Mouse (Mus musculus) adrenal gland, adult 8-10 months (tissue): ENCODE results near the gene Khdc3. TPM values are rescaled to one million over a fixed set of nuclear protein-coding genes. Genes with fewer than 3 reads are reported as not detected.
A peak's percentile ranks its signal among the peaks of the same experiment; 100 is the strongest.
"Not testable (repeated sequence)": the region's sequence is repeated elsewhere in the genome, so short reads cannot be mapped to it uniquely, and the experiment has no call there.

Source experiments
- DNase-seq: peaks from one replicate; pipeline ENCODE4 v3.0.0; 2022
- total RNA-seq, 4 experiments: library from RNA; stranded (reverse); gene quantifications; 2 replicates each; pipeline ENCODE4 v1.2.4; 2022

Gene Khdc3
- total RNA-seq: 1 to 10 TPM in 2 of 4 experiments, under 1 TPM in 2; 0.51 to 2.6 (median 1.0) TPM

GRCm38 (mm10) chr9:73101536-73101935 lies at the start of gene Khdc3:
Gene Khdc3 (plus strand): TSS chr9:73101836.
- DNase-seq: no peak

GRCm38 (mm10) chr9:73055441-73055911 lies 46.2 kb upstream of the Khdc3 start:
- DNase-seq: peak; percentile 79

GRCm38 (mm10) chr9:73059224-73059623 lies 42.4 kb upstream of the Khdc3 start:
- DNase-seq: no peak

GRCm38 (mm10) chr9:73063621-73064290 lies 37.9 kb upstream of the Khdc3 start:
- DNase-seq: peak; percentile 25

GRCm38 (mm10) chr9:73067086-73067485 lies 34.5 kb upstream of the Khdc3 start:
- no peak for DNase-seq

- DNase-seq: no peak
Measured at GRCm38 (mm10) chr9:73068230-73068679, 33.4 kb upstream of the Khdc3 start.

- no peak for DNase-seq
Measured at GRCm38 (mm10) chr9:73068688-73069087, 32.9 kb upstream of the Khdc3 start.

GRCm38 (mm10) chr9:73070971-73071659 lies 30.5 kb upstream of the Khdc3 start:
- DNase-seq: no peak

- no peak for DNase-seq
Measured at GRCm38 (mm10) chr9:73072426-73072825, 29.2 kb upstream of the Khdc3 start.

GRCm38 (mm10) chr9:73073169-73073568 lies 28.5 kb upstream of the Khdc3 start:
- DNase-seq: no peak

- not testable (repeated sequence) for DNase-seq
Measured at GRCm38 (mm10) chr9:73079349-73079748, 22.3 kb upstream of the Khdc3 start.

GRCm38 (mm10) chr9:73079801-73080325 lies 21.8 kb upstream of the Khdc3 start:
- DNase-seq: no peak

GRCm38 (mm10) chr9:73082291-73083000 lies 19.2 kb upstream of the Khdc3 start:
- no peak for DNase-seq

GRCm38 (mm10) chr9:73083956-73084355 lies 17.7 kb upstream of the Khdc3 start:
- no peak for DNase-seq

- no peak for DNase-seq
Measured at GRCm38 (mm10) chr9:73085845-73086244, 15.8 kb upstream of the Khdc3 start.

GRCm38 (mm10) chr9:73087121-73087520 lies 14.5 kb upstream of the Khdc3 start:
- no peak for DNase-seq

- DNase-seq: no peak
Measured at GRCm38 (mm10) chr9:73087581-73087980, 14.1 kb upstream of the Khdc3 start.

- DNase-seq: no peak
Measured at GRCm38 (mm10) chr9:73089222-73089920, 12.3 kb upstream of the Khdc3 start.

- no peak for DNase-seq
Measured at GRCm38 (mm10) chr9:73090121-73090520, 11.5 kb upstream of the Khdc3 start.

GRCm38 (mm10) chr9:73091747-73092146 lies 9.9 kb upstream of the Khdc3 start:
- no peak for DNase-seq

GRCm38 (mm10) chr9:73094580-73094979 lies 7.1 kb upstream of the Khdc3 start:
- no peak for DNase-seq

- no peak for DNase-seq
Measured at GRCm38 (mm10) chr9:73097898-73098297, 3.7 kb upstream of the Khdc3 start.
